Comparison of ENCODE assay signal across 10 mouse cellular contexts in genomic region chr15:99332111-99332510, GRCm38 (mm10). TPM values are rescaled to one million over a fixed set of nuclear protein-coding genes. Genes with fewer than 3 reads are reported as not detected.
DNase-seq lines count a peak whose midpoint lies in the region; ATAC-seq and TF ChIP-seq lines count a peak whose summit lies in the region.
"Had no signal": no experiment of that assay in that cellular context is flagged by ENCODE, and none has a peak within 500 bp of the region (broad histone marks: within the 10 kb centered on the region; RNA-seq: fewer than 3 reads in every experiment).

No protein-coding gene starts in this region.

- no peak overlapping the region for H3K4me2 ChIP-seq in embryonic facial prominence, embryonic 12.5 days (replicated peaks)
- H3K4me2 ChIP-seq in hindbrain, embryonic 12.5 days (replicated peaks), result no peak overlapping the region
- H3K4me2 ChIP-seq in liver, postnatal 0 days (ENCODE audit: low read depth, low read length), result 0 out of 2 replicates have a peak overlapping the region, but pooled peaks have one; percentile 52
- H3K4me2 ChIP-seq: neural tube, embryonic 12.5 days had no signal

- TF ChIP-seq EP300 in liver, postnatal 0 days (IDR thresholded peaks at IDR 0.05; ENCODE audit: low read depth), result no peak

- peak overlapping the region; percentile 77 for H3K27ac ChIP-seq in layer of hippocampus, adult 2 months
- H3K27ac ChIP-seq in embryonic facial prominence, embryonic 12.5 days, result peak overlapping the region; percentile 96
- peak overlapping the region; percentile 86 for H3K27ac ChIP-seq in hindbrain, embryonic 12.5 days
- peak overlapping the region; percentile 87 for H3K27ac ChIP-seq in liver, postnatal 0 days (ENCODE audit: low read depth)

- no peak overlapping the region for H3K4me3 ChIP-seq in layer of hippocampus, adult 2 months
- no peak overlapping the region for H3K4me3 ChIP-seq in embryonic facial prominence, embryonic 12.5 days
- H3K4me3 ChIP-seq in hindbrain, embryonic 12.5 days, result no peak overlapping the region
- H3K4me3 ChIP-seq in liver, postnatal 0 days (ENCODE audit: low read depth, low read length), result no peak overlapping the region
- H3K4me3 ChIP-seq: neural tube, embryonic 12.5 days had no signal

- no peak for ATAC-seq in embryonic facial prominence, embryonic 12.5 days (ENCODE audit: insufficient number of reproducible peaks, insufficient read depth, low FRiP score, low TSS enrichment)
- no peak for ATAC-seq in hindbrain, embryonic 12.5 days (ENCODE audit: low FRiP score)
- ATAC-seq in liver, postnatal 0 days, result no peak
- ATAC-seq: forebrain, embryonic 14.5 days had no signal

- no peaks in the 10 kb centered on the region for H3K27me3 ChIP-seq in embryonic facial prominence, embryonic 12.5 days
- H3K27me3 ChIP-seq in hindbrain, embryonic 12.5 days, result no peaks in the 10 kb centered on the region; the same call in 1 of the 2 replicates
- H3K27me3 ChIP-seq in liver, postnatal 0 days (ENCODE audit: insufficient read depth, low read length), result no peaks in the 10 kb centered on the region
- H3K27me3 ChIP-seq: neural tube, embryonic 12.5 days had no signal

- no peak for TF ChIP-seq CTCF in layer of hippocampus, adult 2 months (conservative IDR thresholded peaks at IDR 0.05)
- no peak for TF ChIP-seq CTCF in liver, postnatal 0 days (IDR thresholded peaks at IDR 0.05; ENCODE audit: low read depth)

- peaks cover 40% of the 10 kb centered on the region for H3K4me1 ChIP-seq in embryonic facial prominence, embryonic 12.5 days
- H3K4me1 ChIP-seq in hindbrain, embryonic 12.5 days, result peaks cover 29% of the 10 kb centered on the region
- H3K4me1 ChIP-seq in liver, postnatal 0 days (ENCODE audit: insufficient read depth), result peaks cover 59% of the 10 kb centered on the region

- no peak for DNase-seq in layer of hippocampus, adult 2 months (ENCODE audit: low spot score in 2 of 2)
- no peak for DNase-seq in layer of hippocampus, adult 18-20 months (ENCODE audit: low spot score in 2 of 2)
- no peak for DNase-seq in liver, postnatal 0 days
- DNase-seq in urinary bladder, adult 18-20 months (ENCODE audit: low spot score in 2 of 2), result no peak
- no peak for DNase-seq in cerebellum, postnatal 4 days (ENCODE audit: low spot score in 2 of 2)
- DNase-seq: cerebellum, adult 11-12 months had no signal

- H3K9me3 ChIP-seq in embryonic facial prominence, embryonic 12.5 days, result no peaks in the 10 kb centered on the region
- no peaks in the 10 kb centered on the region for H3K9me3 ChIP-seq in hindbrain, embryonic 12.5 days (replicated peaks)
- no peaks in the 10 kb centered on the region for H3K9me3 ChIP-seq in liver, postnatal 0 days (ENCODE audit: low read length)
- H3K9me3 ChIP-seq: neural tube, embryonic 12.5 days had no signal

- H3K9ac ChIP-seq in embryonic facial prominence, embryonic 12.5 days, result 0 out of 2 replicates have a peak overlapping the region, but pooled peaks have one; percentile 17
- H3K9ac ChIP-seq in hindbrain, embryonic 12.5 days, result no peak overlapping the region
- H3K9ac ChIP-seq in liver, postnatal 0 days (replicated peaks), result peak overlapping the region; percentile 21; the same call in 1 of the 2 replicates
- H3K9ac ChIP-seq: neural tube, embryonic 12.5 days had no signal

- peaks cover 36% of the 10 kb centered on the region for H3K36me3 ChIP-seq in embryonic facial prominence, embryonic 12.5 days
- H3K36me3 ChIP-seq in hindbrain, embryonic 12.5 days, result peaks cover 24% of the 10 kb centered on the region
- H3K36me3 ChIP-seq in liver, postnatal 0 days (replicated peaks; ENCODE audit: insufficient read depth, low read length), result peaks cover 6% of the 10 kb centered on the region

RNA-seq across cellular contexts. Expression of gene Fam186b, which starts 36.4 kb away (rescaled TPM):
- 1 to 10 TPM; 1.2 to 1.9 TPM for total RNA-seq in layer of hippocampus, adult 2 months (2021)
- 1 to 10 TPM; 1.6 to 2.2 TPM for total RNA-seq in layer of hippocampus, adult 18-20 months (2021)
- 0.09 and 0.32 TPM in 2 replicates for polyA plus RNA-seq in embryonic facial prominence, embryonic 12.5 days (2016; fragmentation: Nextera tagmentation; extraction: Ambion mirVana)
- 0.10 and 0.22 TPM in 2 replicates for polyA plus RNA-seq in hindbrain, embryonic 12.5 days (2016; fragmentation: Nextera tagmentation; extraction: Ambion mirVana)
- not detected in 2 replicates for polyA plus RNA-seq in liver, postnatal 0 days (2015; fragmentation: Nextera tagmentation; extraction: Ambion mirVana)

RNA-seq across cellular contexts. Expression of gene Prpf40b, which starts 37.2 kb away (rescaled TPM):
- 100 to 1,000 TPM; 114 to 119 TPM for total RNA-seq in layer of hippocampus, adult 2 months (2021)
- 10 to 100 TPM; 93.2 to 93.7 TPM for total RNA-seq in layer of hippocampus, adult 18-20 months (2021)
- 79.5 and 80.0 TPM in 2 replicates for polyA plus RNA-seq in embryonic facial prominence, embryonic 12.5 days (2016; fragmentation: Nextera tagmentation; extraction: Ambion mirVana)
- polyA plus RNA-seq in hindbrain, embryonic 12.5 days (2016; fragmentation: Nextera tagmentation; extraction: Ambion mirVana), result 82.3 and 83.3 TPM in 2 replicates
- 7.1 and 8.6 TPM in 2 replicates for polyA plus RNA-seq in liver, postnatal 0 days (2015; fragmentation: Nextera tagmentation; extraction: Ambion mirVana)

RNA-seq across cellular contexts. Expression of gene Fmnl3, which starts 38.2 kb away (rescaled TPM):
- total RNA-seq in layer of hippocampus, adult 2 months (2021), result 1 to 10 TPM; 9.0 to 9.7 TPM
- 1 to 10 TPM; 7.1 to 8.8 TPM for total RNA-seq in layer of hippocampus, adult 18-20 months (2021)
- 32.6 and 37.0 TPM in 2 replicates for polyA plus RNA-seq in embryonic facial prominence, embryonic 12.5 days (2016; fragmentation: Nextera tagmentation; extraction: Ambion mirVana)
- 19.7 and 23.4 TPM in 2 replicates for polyA plus RNA-seq in hindbrain, embryonic 12.5 days (2016; fragmentation: Nextera tagmentation; extraction: Ambion mirVana)
- polyA plus RNA-seq in liver, postnatal 0 days (2015; fragmentation: Nextera tagmentation; extraction: Ambion mirVana), result 2.2 and 2.4 TPM in 2 replicates
